Mouse (Mus musculus): Measurements from ENCODE around the gene Scamp1.
A peak's percentile ranks its signal among the peaks of the same experiment; 100 is the strongest.

Scamp1 gene

DNA sequence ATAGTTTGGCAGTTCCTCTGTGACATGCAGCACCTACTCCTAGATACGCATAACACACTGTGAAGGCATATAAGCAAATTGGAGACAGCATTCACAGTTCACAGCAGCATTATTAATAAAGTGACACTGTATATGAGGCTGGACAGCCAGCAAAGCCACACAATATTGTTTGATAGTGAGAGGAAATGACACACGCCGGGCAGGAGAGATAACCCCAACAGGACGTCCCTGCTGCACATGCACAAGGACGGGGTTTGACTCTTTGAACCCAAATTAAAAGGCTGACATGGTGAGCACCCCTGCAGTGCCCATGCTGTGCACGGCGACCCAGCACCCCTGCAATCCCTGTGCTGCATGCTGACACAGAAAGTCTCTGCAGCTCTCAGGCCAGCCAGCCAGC lies 17.5 kb downstream of the Scamp1 start:
- no peak for DNase-seq

DNA sequence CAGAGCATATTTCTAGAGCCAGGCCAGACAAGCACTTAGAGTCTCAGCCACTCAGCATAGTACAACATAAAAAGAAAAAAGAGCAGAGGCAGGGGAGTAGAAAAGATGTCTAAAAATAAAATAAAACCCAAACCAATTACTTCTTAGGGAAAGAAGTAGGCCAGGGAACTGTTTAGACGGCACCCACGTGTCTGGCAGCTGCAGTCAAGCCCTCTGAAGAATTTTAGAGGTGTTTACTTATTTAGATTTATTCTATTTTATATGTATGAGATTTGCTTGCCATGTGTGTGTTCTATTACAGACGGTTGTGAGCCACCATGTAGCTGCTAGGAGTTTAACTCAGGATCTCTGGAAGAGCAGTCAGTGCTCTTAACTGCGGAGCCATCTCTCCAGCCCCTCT lies 18.5 kb downstream of the Scamp1 start:
- no peak for DNase-seq

DNA sequence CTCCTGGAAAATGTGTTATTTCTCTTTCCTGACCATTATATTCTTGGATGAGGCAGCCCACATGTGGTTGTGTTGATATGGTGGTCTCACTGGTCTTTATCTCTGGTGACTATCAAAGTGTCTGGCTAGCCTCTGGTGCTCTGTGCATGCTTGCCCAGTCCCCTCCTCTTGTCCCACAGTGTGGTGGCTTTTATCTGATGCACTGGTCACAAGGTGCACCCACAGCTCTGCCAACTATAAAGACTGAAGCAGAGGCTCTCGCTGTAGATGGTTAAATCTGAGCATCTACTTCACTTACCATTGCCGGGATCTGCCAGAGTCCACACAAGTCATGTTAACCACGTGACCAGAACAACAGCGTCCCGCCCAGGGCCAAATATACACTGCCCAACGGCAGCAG lies 19.1 kb downstream of the Scamp1 start:
- DNase-seq, result no peak

DNA sequence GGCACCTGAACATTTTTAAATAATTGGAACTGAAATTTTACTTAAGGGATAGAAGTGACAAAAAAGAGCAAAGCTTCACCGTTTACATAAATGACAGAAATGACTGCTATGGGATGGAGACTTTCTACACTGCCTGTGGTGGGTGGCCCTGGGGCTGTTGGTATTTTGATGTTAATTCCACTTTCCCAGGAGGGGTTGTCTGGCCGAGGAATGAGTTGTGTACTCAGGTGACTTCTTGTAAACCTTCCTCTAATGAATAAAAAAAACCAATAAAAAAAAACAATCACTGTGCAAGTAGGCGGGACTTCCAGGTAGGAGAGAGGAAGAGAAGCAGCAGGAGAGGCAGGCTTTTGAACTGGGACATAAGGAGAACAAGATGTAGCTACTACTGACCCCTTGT lies 20.4 kb downstream of the Scamp1 start:
- DNase-seq, result no peak

- DNase-seq, result no peak
Measured at GRCm38 (mm10) chr13:94263943-94264342, 21.7 kb downstream of the Scamp1 start.

GRCm38 (mm10) chr13:94262551-94262950 lies 23.1 kb downstream of the Scamp1 start:
- peak; percentile 40 to 54 for DNase-seq

DNA sequence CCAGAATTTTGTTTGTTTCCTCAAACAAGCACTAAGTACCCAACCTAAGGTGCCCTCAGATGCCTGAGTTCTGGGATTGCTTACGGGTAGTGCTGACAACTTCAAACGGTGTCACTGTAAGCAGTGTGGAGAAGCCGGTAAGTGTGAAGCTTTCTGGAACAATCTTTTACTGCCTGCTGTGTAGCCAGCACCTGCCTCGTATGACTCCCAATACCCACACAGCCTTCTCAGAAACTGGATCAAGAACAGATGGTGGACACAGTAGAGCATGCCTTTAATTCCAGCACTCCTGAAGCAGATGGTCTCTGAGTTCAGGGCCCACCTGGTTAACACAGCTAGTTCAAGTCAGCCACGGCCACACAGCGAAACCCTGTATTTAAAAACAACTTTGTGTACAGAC lies 24.0 kb downstream of the Scamp1 start:
- peak; percentile 42 to 55 for DNase-seq

DNA sequence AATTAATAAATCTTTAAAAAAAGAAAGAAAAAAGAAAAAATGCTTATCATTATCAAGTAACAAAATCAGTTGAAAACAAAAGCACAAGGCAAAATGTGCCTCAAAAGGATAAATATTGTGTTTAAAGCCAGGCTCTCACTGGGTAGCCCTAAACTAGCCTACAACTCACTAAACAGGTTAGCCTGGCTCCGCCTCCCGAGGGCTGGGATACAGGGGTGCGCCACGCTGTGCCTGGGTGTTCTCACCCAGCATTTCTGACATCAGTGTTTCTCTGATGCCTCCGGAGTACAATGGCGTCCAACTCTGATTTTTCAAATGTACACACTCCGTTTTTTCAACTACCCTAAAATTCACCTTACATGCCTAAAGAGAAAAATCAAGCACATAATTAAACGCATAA lies 24.7 kb downstream of the Scamp1 start:
- DNase-seq, result no peak

GRCm38 (mm10) chr13:94259210-94259609 lies 26.4 kb downstream of the Scamp1 start:
- DNase-seq, result no peak

DNA sequence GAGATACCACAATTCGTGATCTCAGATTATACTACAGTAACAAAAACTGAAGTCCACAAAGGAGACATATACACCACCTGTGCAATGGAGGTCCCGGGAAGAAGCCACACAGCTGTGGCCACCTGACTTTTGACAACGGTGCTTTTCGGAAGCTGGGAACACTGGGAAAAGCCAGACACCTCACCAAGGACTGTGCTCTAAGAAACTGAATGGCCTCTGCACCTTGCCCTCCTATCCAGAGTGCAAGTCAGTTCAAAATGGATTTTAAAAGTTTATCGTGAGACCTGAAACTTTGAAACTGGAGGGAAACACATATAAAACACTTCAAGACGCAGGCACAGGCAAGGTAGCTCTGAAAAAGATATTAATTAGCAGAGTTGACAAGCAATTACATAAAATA lies 27.1 kb downstream of the Scamp1 start:
- DNase-seq, result no peak

DNA sequence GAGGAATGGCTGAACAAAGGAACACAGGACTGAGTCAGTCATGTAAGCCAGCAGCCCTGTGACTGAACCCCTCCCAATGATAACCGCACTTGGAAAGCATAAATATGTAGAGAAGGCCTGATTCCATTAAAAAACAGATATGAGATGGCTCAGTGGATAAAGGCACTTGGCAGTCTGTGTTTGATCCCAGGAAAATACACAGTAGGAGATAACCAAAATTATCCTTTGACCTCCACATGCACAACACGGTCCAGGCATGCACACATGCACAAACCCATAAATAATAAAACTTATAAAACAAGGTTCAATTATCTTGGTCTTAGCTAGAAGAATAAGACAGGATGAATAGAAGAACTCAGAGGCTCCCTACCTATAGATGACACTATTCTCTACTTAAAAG lies 27.9 kb downstream of the Scamp1 start:
- DNase-seq, result no peak

- no peak for DNase-seq
Measured at GRCm38 (mm10) chr13:94255176-94255575, 30.5 kb downstream of the Scamp1 start.

- no peak for DNase-seq
Measured at GRCm38 (mm10) chr13:94254286-94254685, 31.4 kb downstream of the Scamp1 start.

- no peak for DNase-seq
Measured at GRCm38 (mm10) chr13:94253052-94253451, 32.6 kb downstream of the Scamp1 start.

DNA sequence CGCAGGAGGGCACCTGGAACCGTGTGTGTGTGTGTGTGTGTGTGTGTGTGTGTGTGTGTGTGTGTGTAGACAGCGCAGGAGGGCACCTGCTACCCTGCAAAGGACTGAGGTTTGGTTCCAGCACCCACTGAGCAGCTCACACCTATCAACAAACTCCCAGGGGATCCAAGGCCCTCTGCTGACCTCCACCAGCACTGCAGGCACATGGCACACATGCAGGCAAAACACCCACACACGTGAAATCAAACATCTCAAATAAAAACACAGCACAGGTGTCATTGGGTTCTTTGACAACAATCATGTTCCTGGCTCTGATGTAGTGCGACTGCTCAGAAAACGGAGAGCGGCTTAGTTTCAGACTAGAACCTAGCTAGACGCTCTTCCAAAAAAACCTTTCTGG lies 34.9 kb downstream of the Scamp1 start:
- DNase-seq, result no peak

DNA sequence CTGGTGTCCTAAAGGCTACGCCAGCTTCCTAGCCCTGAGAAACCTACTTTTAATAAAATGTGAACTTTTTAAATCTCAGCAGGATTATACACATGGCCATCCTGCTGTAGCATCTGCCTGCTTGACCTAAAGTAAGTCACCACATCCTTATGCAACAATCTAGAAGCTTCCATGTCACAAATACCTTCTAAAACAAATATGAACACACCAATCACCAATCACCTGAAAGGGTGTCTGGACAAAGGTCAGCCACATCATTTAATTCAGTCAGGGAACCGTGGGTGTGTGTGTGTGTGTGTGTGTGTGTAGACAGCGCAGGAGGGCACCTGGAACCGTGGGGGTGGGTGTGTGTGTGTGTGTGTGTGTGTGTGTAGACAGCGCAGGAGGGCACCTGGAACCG lies 35.5 kb downstream of the Scamp1 start:
- no peak for DNase-seq

GRCm38 (mm10) chr13:94242897-94243296 lies 42.8 kb downstream of the Scamp1 start:
- DNase-seq, result no peak

- DNase-seq, result no peak
Measured at GRCm38 (mm10) chr13:94241892-94242524, 43.6 kb downstream of the Scamp1 start.

DNA sequence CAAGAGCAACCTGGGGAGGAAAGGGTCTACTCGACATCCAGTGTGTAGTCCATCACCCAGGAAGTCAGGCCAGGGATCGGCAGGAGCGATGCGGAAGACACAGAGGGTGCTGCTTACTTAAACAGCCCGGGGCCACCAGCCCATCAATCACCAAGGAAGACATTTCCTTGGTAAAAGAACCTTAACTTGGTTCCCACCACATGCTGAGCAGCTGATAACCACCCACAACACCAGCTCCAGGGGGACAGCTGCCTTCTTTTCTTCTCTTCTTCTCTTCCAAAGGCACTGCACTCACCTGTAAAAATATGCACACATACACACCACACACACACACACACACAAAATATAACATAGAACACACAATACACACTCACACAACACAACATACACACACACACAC lies 44.8 kb downstream of the Scamp1 start:
- no peak for DNase-seq

DNA sequence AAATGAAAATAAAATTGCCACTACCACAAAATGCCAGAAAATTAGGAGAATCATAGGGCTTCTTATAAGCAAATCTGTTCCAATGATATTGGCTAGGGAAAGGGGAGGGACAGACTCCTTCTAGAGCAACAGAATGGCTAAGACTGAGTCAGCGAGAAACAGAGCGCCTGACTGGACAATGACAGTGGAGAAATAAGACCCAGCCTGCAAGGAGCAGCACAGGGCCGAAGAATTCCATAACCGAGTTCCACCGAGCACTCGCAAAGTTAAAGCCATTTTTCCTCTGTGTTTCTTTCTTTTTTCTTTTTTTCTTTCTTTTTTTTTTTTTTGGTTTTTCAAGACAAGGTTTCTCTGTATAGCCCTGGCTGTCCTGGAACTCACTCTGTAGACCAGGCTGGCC lies 45.5 kb downstream of the Scamp1 start:
- no peak for DNase-seq

DNA sequence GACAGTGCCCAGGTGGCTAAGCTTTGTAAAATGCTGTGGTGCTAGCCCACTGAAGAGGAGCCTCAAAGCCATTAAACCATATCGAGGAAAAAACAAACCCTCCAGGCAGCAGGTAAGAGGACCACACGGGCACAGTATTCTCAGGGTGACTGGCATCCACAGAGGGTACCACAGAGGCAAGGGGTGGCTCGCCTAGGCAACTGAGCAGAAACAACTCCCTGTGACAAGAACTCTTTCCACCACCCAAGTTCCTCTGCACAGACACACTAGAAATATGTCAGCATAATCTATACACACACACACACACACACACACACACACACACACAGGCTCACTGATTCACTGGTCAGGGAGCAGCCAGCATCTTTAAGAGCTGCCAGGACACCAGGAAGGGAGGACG lies 46.2 kb downstream of the Scamp1 start:
- DNase-seq, result peak in 1 of 2 experiments; percentile 32

GRCm38 (mm10) chr13:94231871-94232270 lies 53.8 kb downstream of the Scamp1 start:
- no peak for DNase-seq

- DNase-seq, result no peak
Measured at GRCm38 (mm10) chr13:94224717-94225705, 60.6 kb downstream of the Scamp1 start.

- no peak for DNase-seq
Measured at GRCm38 (mm10) chr13:94223609-94224008, 62.0 kb downstream of the Scamp1 start.
